Mouse (Mus musculus): ENCODE measurements around the gene Rnf115. TPM values are rescaled to one million over a fixed set of nuclear protein-coding genes. Genes with fewer than 3 reads are reported as not detected.

Gene Rnf115
- polyA plus RNA-seq, 1 experiment = 57.0 TPM

DNA sequence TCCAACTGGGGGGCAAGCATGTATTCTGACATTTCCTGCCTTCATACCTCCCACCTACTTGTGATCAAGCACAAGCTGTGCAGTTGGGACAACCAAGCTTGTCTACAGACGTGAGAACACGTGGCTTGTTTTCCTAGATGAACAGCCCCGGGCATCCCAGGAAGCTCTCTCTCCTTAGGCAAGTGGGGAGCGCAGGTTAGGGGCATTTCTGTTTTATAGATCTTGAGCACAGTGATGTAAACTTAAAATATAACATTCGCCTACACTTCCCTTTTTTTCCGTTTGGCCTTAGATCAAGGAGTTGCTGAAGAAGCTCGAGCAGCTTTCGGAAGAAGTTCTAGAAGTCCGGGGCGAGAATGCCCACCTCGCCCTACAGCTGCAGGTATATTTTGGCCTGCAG, 38.6 kb upstream of the Rnf115 start:
- Histone ChIP-seq H3K27ac (ENCODE audit: insufficient read depth, low read length) (no peak overlapping the region), H3K4me3 (replicated peaks; ENCODE audit: insufficient read depth, low read depth, low read length) (no peak overlapping the region), H3K27me3 (ENCODE audit: control insufficient read depth, insufficient read depth, low read length) (no peaks in the 10 kb centered on the region; the same call in 1 of the 2 replicates), H3K4me1 (ENCODE audit: control insufficient read depth, insufficient read depth, low read length) (no peaks in the 10 kb centered on the region)
- TF ChIP-seq POLR2A (IDR thresholded peaks at IDR 0.05; ENCODE audit: borderline replicate concordance, insufficient read depth, low read length) (no peak), CTCF (IDR thresholded peaks at IDR 0.05; ENCODE audit: borderline replicate concordance, insufficient read depth, low read depth, low read length) (no peak)
- DNase-seq = no peak
- WGBS = 89% methylated on average over 11 of the region's 11 CpGs

DNA sequence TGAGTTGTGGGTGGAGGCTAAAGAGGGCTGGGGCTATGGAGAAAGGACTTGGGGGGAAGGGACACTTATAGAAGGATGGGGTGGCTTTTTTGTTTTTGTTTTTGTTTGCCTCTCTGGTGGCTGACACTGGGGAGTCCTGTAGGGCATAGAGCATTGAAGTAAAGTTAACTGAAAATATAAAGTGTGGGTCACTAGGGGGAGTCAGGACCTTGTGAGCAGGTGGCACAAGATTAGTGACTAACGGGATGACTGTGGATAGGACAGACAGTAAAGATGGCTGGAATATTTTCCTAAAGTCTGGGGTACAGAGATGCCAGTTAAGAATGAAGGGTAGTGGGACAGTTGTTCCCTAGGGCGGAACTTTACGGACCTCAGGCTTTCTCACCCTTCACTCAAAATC, 37.2 kb upstream of the Rnf115 start:
- 61% methylated on average over 3 of the region's 3 CpGs for WGBS
- H3K4me1 ChIP-seq (ENCODE audit: control insufficient read depth, insufficient read depth, low read length) = no peaks in the 10 kb centered on the region
- H3K27me3 ChIP-seq (ENCODE audit: control insufficient read depth, insufficient read depth, low read length) = no peaks in the 10 kb centered on the region; the same call in 1 of the 2 replicates
- DNase-seq = no peak
- H3K4me3 ChIP-seq (replicated peaks; ENCODE audit: insufficient read depth, low read depth, low read length) = no peak overlapping the region
- TF ChIP-seq CTCF (IDR thresholded peaks at IDR 0.05; ENCODE audit: borderline replicate concordance, insufficient read depth, low read depth, low read length) = no peak
- TF ChIP-seq POLR2A (IDR thresholded peaks at IDR 0.05; ENCODE audit: borderline replicate concordance, insufficient read depth, low read length) = no peak
- H3K27ac ChIP-seq (ENCODE audit: insufficient read depth, low read length) = no peak overlapping the region

GRCm38 (mm10) chr3:96692506-96692905, 35.0 kb upstream of the Rnf115 start:
- Histone ChIP-seq H3K4me1 (ENCODE audit: control insufficient read depth, insufficient read depth, low read length) (no peaks in the 10 kb centered on the region), H3K4me3 (replicated peaks; ENCODE audit: insufficient read depth, low read depth, low read length) (no peak overlapping the region), H3K27me3 (ENCODE audit: control insufficient read depth, insufficient read depth, low read length) (no peaks in the 10 kb centered on the region; the same call in 1 of the 2 replicates), H3K27ac (ENCODE audit: insufficient read depth, low read length) (no peak overlapping the region)
- no peak for DNase-seq
- WGBS = 19% methylated on average over 3 of the region's 3 CpGs
- 0 out of 2 replicates have a peak, but pooled peaks have one; percentile 13 for TF ChIP-seq CTCF (IDR thresholded peaks at IDR 0.05; ENCODE audit: borderline replicate concordance, insufficient read depth, low read depth, low read length)
- TF ChIP-seq POLR2A (IDR thresholded peaks at IDR 0.05; ENCODE audit: borderline replicate concordance, insufficient read depth, low read length) = no peak

DNA sequence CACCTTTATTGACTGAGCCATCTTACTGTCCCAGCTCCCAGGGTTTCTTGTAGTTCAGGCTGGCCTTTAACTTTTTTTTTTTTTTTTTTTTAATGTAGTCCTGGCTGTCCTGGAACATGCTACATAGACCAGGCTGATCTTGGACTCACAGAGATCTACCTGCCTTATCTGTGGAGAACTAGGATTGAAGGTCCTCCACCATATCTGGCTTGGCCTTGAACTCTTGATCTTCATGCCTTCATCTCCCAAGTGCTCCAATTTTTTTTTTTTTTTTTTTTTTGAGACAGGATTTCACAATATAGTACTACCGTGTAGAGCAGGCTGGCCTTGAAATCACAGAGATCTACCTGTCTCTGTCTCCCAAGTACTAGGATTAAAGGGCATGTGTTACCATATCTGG, 33.9 kb upstream of the Rnf115 start:
- Histone ChIP-seq H3K4me3 (replicated peaks; ENCODE audit: insufficient read depth, low read depth, low read length) (no peak overlapping the region), H3K27me3 (ENCODE audit: control insufficient read depth, insufficient read depth, low read length) (no peaks in the 10 kb centered on the region; the same call in 1 of the 2 replicates), H3K27ac (ENCODE audit: insufficient read depth, low read length) (no peak overlapping the region), H3K4me1 (ENCODE audit: control insufficient read depth, insufficient read depth, low read length) (0 out of 2 replicates have a peak, but pooled peaks cover 3% of the 10 kb centered on the region)
- 91% methylated on average over 1 of the region's 1 CpGs for WGBS
- DNase-seq = no peak
- TF ChIP-seq CTCF (IDR thresholded peaks at IDR 0.05; ENCODE audit: borderline replicate concordance, insufficient read depth, low read depth, low read length) = no peak
- no peak for TF ChIP-seq POLR2A (IDR thresholded peaks at IDR 0.05; ENCODE audit: borderline replicate concordance, insufficient read depth, low read length)

DNA sequence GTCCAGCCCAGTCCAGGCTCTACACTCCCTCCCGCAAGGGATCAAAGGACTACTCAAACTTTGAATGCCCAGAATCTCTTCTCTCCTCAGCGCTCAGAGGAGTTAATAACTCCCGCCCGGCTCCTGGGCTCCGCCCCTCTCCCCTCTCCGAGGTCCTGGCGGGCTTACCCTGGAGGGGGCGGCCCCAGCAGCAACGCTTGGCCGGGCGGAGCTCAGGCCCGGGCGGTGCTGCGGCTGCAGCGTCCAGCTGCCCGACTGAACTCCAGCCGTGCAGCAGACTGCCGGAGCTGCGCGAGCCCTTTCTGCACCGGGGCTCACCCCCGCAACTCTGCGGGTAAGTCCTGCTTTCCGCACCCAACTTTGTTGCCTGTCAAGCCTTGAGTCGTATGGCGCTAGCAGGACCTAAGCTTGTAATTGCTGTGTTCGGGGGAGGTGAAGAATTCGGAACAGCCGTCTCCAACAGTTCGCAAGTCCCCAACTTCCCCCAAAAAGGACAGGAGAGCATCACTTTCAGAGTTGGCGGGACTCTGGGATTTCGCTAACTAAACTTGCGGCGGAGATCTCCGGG, 31.2 kb upstream of the Rnf115 start, which contains the start of gene Pias3:
Gene Pias3, plus strand, starts transcription at position 187 of the 568 bp plus-strand sequence.
- TF ChIP-seq POLR2A (IDR thresholded peaks at IDR 0.05; ENCODE audit: borderline replicate concordance, insufficient read depth, low read length) = 0 out of 2 replicates have a peak, but pooled peaks have one; percentile 14
- TF ChIP-seq CTCF (IDR thresholded peaks at IDR 0.05; ENCODE audit: borderline replicate concordance, insufficient read depth, low read depth, low read length) = no peak
- peak; percentile 55 to 59 for DNase-seq
- no peaks in the 10 kb centered on the region for H3K27me3 ChIP-seq (ENCODE audit: control insufficient read depth, insufficient read depth, low read length)
- peaks cover 10% of the 10 kb centered on the region; the same call in 1 of the 2 replicates for H3K4me1 ChIP-seq (ENCODE audit: control insufficient read depth, insufficient read depth, low read length)
- under 1% methylated on average over 35 of the region's 35 CpGs for WGBS
- H3K27ac ChIP-seq (ENCODE audit: insufficient read depth, low read length) = peak within 1 kb of the TSS; percentile 82
- peak within 1 kb of the TSS; percentile 90 for H3K4me3 ChIP-seq (replicated peaks; ENCODE audit: insufficient read depth, low read depth, low read length)

DNA sequence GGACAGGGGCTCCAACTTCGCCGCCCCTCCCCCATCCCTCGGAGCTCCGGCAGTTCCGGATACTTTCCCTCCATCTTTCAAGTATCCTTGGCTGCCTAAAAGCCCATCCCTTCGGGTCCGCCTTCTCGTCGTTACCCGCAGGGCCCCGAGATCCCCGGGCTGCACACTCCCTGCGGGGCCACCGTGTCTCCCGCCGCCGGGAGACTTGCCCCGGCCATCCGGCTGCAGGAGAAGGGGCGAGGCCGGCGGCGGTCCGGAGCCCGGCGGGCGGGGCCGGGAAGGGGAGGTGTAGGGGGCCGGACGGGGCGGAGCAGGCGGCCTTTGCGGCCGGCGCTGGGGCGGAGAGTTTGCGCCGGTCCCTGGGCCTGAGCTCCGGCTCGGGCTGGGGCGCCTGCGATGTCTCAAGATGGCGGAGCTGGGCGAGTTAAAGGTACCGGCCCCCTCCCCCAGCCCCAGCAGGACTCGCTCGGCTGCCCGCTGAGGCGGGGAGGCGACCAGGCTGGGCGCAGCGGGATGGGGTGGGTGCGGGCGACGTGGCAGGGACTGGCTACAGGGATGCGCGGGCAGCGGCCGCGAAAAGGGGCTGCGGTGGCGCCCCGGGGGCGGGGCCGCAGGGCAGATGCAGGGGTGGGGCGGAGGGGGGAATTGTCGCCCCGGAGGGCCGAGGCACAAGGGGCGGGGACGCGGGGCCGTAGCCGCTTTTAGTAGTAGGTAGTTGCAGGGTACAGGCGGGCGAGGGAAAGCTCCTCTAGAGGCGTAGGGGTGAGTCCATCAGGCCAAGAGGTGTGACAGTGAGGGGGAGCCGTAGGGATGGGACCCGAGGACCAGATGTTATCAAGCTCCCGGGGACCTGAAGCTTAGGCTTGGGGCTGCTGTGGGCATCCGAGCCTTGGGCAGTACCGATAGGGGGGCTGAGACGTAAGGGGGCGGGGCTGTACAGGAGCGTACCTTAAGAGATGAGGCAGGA, 30.4 kb upstream of the Rnf115 start:
- Histone ChIP-seq H3K4me1 (ENCODE audit: control insufficient read depth, insufficient read depth, low read length) (peaks cover 10% of the 10 kb centered on the region; the same call in 1 of the 2 replicates), H3K4me3 (replicated peaks; ENCODE audit: insufficient read depth, low read depth, low read length) (peak overlapping the region; percentile 90), H3K27ac (ENCODE audit: insufficient read depth, low read length) (peak overlapping the region; percentile 82; the same call in 1 of the 2 replicates), H3K27me3 (ENCODE audit: control insufficient read depth, insufficient read depth, low read length) (no peaks in the 10 kb centered on the region)
- TF ChIP-seq POLR2A (IDR thresholded peaks at IDR 0.05; ENCODE audit: borderline replicate concordance, insufficient read depth, low read length) (0 out of 2 replicates have a peak, but pooled peaks have one; percentile 23), CTCF (IDR thresholded peaks at IDR 0.05; ENCODE audit: borderline replicate concordance, insufficient read depth, low read depth, low read length) (no peak)
- WGBS = under 1% methylated on average over 85 of the region's 85 CpGs
- DNase-seq = peak; percentile 86 to 88

DNA sequence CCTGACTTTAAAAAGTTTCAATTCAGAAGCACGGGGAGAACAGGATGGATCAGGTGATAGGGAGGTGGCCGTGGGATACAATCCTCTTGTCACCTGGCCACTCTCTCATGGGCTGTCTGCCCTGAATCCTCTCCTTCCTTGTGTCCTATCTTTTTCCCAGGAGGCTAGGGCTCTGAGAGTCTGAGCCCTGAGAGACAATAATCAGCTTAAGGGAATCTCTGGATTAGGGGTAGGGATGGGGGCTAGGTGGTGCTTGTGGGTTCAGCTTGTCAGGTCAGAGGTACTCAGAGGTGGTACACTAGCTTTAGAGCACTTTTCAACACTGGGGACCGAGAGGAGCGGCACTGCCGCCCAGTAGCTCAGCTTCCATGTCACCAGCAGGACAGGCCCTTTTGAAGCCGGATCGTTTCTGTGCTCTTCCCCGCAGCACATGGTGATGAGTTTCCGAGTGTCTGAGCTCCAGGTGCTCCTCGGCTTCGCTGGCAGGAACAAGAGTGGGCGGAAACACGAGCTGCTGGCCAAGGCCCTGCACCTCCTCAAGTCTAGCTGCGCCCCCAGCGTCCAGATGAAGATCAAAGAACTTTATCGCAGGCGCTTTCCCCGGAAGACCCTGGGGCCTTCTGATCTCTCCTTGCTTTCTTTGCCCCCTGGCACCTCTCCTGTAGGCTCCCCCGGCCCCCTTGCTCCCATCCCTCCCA, 28.3 kb upstream of the Rnf115 start:
- WGBS = 48% methylated on average over 19 of the region's 19 CpGs
- H3K4me1 ChIP-seq (ENCODE audit: control insufficient read depth, insufficient read depth, low read length) = peaks cover 10% of the 10 kb centered on the region; the same call in 1 of the 2 replicates
- H3K27me3 ChIP-seq (ENCODE audit: control insufficient read depth, insufficient read depth, low read length) = no peaks in the 10 kb centered on the region
- no peak overlapping the region for H3K27ac ChIP-seq (ENCODE audit: insufficient read depth, low read length)
- no peak overlapping the region for H3K4me3 ChIP-seq (replicated peaks; ENCODE audit: insufficient read depth, low read depth, low read length)
- DNase-seq = no peak
- TF ChIP-seq CTCF (IDR thresholded peaks at IDR 0.05; ENCODE audit: borderline replicate concordance, insufficient read depth, low read depth, low read length) (no peak), POLR2A (IDR thresholded peaks at IDR 0.05; ENCODE audit: borderline replicate concordance, insufficient read depth, low read length) (no peak)
